Mouse (Mus musculus) testis, postnatal 14 days (tissue): Measurements from ENCODE around the gene Ccdc155.
A peak's percentile ranks its signal among the peaks of the same experiment; 100 is the strongest.
"Not testable (repeated sequence)": the region's sequence is repeated elsewhere in the genome, so short reads cannot be mapped to it uniquely, and the experiment has no call there.

Experiments
- DNase-seq: peaks from one replicate; pipeline ENCODE4 v3.0.0; 2021; ENCODE audit warnings: low spot score

Gene Ccdc155

DNA sequence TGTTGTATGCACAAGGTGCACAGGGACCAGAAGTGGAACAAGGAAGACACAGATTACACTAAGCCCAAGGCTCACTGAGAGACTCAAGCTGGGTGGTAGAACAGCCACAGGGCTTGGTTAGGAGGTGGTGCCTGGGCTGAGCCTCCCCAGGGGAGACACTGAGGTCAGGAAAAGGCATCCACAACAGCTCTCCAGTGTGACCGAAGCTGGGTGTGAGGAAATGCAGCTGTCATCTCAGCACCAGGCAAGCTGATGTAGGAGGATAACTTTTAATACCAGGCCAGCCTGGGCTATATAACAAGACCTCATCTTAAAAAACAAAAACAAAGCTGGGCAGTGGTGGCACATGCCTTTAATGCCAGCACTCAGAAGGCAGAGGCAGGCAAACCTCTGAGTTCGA, 13.5 kb downstream of the Ccdc155 start:
- DNase-seq, result no peak

DNA sequence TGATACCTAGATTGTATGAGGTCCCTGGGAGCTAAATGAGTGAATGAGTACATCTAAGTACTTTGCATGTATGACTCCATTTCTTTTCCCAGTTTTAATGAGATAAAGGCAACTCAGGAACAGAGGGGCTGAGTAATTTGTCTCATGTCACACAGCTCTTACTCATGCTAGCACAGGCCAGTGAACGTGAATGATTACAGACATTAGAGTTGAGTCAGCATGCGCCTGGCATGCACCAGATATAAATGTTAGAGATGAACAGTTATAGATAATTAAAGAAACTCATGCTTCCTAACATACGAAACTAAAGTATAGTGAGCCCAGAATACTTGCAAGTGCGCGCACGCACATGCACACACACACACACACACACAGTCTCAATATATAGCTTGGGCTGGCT, 14.5 kb downstream of the Ccdc155 start:
- DNase-seq, result no peak

DNA sequence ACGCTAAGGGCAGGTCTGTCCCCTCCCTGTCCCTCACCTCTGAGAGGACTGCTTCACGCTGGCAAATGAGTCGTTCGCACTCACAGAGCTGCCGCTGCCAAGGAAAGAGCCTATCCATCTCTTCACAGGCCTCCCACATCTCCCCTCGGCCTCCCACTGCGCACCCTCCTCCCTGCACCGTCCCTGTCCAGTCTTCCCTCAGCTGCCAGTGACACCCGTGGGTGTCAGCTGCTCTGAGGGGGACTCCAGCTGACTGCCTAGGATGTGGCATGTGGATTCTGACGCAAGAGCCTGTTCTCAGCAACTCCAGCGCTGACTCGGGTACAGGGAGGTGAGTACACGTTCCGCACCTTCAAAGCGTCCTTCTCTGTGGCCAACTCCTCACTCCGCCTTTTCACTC, 15.1 kb downstream of the Ccdc155 start:
- no peak for DNase-seq

DNA sequence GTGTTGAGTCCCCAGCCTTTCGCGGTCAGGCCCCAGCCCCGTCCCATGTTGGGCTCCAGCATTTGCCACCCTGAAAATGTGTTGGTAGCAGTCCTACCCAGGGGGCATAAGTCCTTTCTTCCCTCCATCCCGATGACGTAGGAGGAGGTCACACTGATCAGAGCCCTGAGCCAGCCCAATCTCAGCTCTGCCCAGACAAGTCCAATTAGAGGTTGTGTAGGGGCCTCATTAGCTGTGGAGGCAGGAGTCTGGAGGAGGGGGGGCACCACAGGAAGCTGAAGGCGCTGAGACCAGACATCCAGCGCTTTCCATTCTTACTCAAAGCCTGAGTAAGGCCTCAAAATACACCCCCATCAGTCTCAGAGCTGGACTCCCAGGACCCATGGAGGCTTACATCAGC, 18.8 kb downstream of the Ccdc155 start:
- DNase-seq, result no peak

DNA sequence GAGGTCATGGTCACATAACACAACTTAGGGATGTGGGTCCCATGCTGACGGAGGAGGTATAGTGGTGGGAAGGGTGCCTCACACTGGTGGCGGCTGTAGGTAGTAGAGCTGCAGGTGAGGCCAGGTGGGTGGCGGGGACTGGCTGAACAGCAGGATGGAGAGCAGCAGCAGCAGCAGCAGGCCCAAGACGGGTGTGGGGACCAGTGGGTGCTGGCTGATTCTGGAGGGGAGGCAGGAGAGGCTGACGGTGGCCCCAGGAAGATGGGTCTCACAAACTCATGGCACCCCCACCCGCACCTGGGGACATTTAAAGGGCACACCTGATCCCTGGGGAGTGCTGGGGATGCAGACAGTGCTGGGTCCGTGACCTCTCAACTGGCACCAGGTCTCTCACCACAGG, 21.0 kb downstream of the Ccdc155 start:
- DNase-seq, result no peak

DNA sequence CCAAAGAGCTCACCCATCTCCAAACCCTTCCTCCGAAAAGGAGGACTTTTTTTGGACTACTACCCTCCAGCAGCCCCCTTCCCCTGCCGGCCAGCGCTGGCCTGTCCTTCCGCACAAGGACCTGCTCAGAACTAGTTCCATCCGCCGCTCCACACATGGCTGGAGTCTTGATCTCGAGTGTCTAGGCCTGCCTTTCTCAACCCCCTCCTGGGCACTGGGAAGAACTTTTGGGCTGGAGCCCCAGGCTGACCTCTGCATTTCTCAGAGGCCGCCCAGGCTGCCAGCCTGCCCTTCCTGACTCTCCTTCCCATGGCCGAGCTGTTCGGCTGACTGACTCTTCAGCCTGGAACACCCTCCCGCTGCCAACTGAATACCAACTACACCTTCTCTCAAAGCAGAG, 22.1 kb downstream of the Ccdc155 start:
- no peak for DNase-seq

DNA sequence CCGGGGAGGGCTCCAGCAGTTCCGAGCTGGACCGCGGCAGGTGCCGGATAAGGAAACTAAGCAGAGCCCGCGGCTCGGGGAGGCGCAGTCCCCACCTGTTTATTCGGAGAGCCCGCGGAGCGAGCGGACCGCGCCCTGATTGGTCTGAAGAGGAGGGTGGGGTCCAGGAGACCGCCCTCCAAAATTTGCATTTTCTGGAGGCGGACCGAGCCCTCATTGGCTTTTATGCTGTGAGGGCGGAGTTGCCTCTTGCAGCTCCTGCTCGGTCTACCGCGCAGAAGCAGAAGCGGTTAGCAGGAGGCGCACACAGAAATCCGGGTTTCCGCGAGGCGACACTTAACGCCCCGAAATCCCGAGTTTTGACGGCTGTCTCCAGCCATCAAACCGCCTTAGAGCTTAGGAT, 22.5 kb downstream of the Ccdc155 start:
- DNase-seq, result peak; percentile 91

DNA sequence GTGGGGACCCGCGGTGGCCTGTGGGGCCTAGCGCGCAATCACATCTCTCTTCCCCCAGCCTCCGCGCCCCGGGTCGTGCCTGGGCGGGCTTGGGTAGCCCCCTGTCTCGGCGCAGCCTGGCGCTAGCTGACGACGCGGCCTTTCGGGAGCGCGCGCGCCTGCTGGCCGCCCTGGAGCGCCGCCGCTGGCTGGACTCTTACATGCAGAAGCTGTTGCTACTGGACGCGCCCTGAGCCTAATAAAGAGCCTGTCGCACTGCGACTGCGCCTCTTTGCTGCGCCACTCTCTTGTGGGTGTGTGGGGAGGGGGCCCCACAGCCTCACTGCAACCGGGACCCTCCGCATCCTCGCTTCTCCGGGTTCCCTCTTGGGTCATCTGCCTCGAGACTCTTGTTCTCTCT, 23.2 kb downstream of the Ccdc155 start:
- DNase-seq, result peak; percentile 69

DNA sequence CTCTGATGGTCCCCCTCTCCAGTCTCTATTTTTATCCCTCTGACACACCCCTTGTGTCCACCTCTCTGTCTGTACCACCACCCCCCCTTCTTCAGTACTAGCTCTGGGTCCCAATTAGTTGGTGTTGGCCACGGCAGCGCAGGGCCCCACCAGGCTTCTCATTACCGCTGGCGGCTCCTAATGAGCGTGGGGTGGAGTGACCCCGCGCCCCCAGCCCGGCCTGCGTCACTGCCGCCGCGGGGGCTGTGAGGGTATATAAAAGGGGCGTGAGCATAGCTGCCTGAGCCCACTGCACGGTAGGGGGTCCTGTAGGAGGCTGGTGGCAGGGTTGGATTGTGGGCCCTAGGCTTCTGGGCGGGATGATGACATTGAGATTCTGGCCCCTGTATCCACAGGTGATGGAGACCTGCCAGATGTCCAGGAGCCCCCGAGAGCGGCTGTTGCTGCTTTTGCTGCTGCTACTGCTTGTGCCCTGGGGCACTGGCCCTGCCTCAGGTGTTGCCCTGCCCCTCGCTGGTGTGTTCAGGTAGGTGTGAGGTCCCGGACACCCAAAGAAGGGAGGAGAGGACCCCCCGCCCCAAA, 23.7 kb downstream of the Ccdc155 start, which contains the start of gene Pth2:
Pth2 (plus strand) TSS at position 100 of the 582 bp plus-strand sequence.
- no peak for DNase-seq

DNA sequence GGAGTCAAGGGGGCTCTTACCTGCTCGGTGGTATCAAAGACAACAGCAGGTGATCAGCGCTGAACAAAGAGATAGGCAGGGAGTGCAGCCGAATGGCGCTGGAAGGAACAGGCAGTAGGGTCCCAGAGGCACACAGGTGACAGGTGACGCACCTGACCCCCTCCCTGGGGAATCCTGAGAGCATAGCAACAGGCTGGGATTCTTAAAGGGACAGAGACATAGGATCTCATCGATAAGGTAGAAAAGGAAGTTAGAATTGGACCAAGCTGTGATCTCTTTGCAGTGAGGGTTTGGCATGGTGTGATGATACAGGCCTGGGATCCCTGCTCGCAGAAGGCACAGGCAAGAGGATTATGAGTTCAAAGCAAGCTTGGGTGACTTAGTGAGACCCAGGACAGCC, 25.2 kb downstream of the Ccdc155 start, which contains the start of gene Gfy:
Gfy (minus strand) TSS at position 101 of the 400 bp plus-strand sequence.
- DNase-seq, result no peak

DNA sequence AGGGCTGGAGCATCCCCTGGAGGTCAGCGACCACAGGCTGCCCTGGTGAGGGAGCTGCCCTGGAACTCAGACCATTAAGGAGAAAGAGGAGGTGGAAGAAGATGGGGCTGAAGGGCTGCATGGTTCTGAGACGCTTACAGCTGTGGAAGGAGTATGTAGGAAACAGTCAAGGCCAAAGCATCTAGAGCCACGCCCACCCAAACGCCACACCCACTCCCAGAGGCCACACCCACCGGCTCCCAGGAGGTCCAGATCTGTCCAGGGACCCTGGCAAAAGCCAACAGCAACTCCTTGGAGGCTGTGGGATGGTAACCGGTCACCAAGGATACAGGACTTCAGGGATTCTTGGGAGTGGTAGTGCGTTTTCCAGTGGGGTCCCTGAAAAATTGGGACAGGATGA, 26.1 kb downstream of the Ccdc155 start:
- DNase-seq, result no peak

DNA sequence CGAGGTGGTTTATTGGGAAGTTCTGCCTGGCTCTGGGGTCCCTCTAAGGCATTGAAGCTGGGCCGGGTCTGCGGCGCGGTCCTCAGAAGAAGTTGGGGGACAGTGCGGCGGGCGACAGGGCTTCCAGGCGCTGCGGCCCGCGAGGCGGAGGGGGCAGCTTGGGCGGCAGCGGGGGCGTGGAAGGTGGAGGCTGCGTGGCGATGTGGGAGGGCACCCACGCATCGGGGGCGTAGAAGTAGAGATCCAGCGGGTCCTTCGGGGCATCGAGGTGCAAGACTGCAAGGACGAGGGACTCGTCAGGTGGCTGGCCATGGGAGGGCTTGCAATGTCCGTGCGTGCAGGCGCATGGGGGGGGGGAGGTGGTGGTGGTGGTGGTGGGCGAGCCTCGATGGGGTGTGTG, 28.3 kb downstream of the Ccdc155 start:
- no peak for DNase-seq

DNA sequence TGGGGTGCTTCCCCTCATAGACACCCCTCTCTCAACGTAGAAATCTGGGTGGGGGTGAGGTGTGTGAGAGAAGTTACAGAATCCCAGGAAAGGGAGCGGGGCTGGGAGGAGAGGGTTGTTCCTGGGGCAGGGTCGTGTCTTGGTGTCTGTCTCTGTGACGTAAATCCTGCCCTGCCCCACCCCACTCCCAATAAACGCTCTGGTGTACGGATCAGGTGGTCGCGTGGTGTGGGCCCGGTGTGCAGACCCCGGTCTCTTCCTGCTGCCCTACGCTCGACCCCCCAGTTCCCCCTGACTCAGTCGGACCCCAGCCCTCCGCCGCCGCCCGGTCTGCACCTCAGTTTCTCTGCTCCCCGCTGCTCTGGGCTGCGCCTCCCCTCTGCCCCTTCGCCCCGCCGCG, 28.8 kb downstream of the Ccdc155 start:
- DNase-seq, result no peak

DNA sequence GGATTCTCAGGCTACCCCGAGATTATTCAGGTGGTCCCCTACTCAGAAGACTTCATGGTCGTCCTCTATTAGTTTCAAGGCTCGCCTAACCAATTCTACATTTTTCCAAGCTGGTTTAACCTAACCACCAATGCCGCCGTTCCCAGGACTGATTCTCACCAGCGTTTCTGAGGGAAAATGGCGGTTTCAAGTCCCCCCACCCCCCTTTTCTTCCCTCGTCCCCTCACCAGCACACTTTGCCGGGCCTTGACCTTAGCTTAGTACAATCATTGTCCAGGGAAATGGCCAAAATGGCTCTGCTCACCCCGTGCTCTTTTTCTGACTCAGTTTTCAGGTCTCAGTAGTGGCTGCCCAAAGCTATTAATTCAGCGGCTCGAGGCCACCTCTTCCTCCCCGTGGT, 29.3 kb downstream of the Ccdc155 start:
- DNase-seq, result no peak

DNA sequence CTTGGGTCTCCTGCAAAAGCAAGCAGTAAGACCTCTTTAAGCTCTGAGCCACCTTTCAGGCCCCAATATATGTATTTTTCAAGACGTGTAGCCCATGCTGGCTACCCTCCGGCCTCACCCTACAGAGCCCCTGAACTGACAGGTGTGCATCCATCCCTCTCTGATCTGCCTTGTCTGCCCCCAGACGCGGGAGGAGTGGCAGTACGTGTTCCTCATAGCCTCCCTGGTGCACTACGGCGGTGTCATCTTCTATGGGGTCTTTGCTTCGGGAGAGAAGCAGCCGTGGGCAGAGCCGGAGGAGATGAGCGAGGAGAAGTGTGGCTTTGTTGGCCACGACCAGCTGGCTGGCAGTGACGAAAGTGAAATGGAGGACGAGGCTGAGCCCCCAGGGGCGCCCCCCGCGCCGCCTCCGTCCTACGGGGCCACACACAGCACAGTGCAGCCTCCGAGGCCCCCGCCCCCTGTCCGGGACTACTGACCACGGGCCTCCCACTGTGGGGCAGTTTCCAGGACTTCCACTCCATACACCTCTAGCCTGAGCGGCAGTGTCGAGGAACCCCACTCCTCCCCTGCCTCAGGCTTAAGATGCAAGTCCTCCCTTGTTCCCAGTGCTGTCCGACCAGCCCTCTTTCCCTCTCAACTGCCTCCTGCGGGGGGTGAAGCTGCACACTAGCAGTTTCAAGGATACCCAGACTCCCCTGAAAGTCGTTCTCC, 30.0 kb downstream of the Ccdc155 start:
- DNase-seq, result peak; percentile 77

DNA sequence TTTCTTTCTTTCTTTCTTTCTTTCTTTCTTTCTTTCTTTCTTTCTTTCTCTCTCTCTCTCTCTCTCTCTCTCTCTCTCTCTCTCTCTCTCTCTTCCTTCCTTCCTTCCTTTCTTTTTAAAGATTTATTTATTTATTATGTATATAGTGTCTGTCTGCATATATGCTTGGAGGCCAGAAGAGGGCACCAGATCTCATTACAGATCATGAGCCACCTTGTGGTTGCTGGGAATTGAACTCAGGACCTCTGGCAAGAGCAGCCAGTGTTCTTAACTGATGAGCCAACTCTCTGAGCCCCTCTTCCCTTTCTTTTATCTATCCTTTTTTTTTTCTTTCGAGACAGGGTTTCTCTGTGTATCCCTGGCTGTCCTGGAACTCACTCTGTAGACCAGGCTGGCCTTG, 30.9 kb downstream of the Ccdc155 start:
- DNase-seq, result not testable (repeated sequence)

DNA sequence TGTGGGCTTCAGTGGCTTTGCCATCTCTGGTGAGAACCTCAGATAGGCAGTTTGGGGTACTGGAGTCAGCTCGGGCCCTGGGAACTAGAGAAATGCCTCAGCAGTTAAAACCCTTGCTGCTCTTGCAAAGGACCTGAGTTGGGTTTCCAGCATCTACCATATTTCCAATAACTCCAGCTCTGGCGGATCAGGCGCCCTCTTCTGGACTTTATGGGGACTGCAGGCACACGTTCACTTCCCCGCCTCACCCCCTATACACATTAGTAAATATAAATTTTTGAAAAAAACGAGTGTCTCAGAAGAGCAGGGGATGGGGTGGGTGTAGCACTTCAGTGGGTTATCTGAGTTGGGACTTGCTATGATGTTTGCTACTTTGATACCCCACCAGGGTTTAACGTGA, 31.7 kb downstream of the Ccdc155 start:
- DNase-seq, result no peak

DNA sequence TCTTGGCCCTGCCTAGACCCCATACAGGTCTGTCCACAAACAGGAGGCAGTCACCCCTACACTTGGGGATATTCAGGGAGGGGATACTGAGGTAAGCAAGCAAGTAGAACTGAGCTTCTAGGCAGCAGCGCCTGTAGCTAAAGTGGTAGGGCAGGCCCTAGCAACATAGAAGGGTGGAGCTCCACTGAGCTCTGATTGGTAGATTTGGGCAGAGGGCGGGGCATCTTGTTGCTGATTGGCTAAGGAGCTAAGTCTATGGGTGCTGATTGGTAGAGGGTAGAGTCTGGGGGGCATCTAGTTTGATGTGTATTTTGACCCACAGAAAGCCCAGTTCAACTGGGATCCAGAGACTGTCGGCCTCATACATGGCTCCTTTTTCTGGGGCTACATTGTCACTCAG, 35.2 kb downstream of the Ccdc155 start:
- no peak for DNase-seq

DNA sequence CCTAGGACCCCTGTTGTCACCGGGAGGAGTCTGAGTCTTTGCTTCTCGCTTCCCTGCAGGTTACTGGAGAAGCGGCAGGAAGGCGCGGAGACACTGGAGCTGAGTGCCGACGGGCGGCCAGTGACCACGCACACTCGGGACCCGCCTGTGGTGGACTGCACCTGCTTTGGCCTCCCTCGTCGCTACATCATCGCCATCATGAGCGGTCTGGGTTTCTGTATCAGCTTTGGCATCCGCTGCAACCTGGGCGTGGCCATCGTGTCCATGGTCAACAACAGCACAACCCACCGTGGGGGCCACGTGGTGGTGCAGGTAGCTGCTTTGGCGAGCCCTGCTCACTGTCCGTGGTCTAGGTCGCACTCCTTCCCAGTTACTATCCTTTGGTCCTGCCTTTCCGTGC, 36.0 kb downstream of the Ccdc155 start:
- no peak for DNase-seq

DNA sequence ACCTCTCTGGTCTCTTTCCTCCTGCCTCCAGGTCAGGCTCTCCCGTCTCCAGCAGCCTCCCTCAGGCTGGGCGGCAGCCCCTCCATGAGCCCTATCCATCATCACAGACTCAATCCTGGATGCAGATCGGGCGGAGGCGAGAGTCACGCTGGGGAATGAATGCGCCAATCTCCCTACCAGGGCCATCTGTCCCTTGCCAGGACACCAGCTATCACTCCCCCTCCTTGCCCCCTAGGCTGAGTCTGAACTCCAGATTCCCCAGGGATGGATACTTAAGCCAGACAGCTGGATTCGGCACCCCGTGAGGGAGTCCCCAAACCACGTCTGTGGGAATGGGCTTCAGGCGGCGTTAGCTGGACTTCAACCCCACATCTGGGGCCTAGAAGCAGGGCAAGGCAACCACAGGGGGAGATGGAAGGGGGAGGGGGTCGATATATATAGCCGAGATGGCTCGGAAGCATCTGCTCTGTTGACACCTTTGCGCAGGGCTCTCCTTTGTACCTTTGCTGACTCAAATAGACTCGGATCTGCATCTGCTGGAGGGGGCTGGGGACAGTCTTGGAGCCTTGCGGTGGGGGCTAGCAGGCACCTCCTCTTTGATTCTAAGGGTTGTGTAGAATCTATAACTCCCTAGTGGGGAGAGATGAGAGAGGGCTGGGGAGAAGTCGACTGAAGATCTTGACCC, 36.8 kb downstream of the Ccdc155 start:
- no peak for DNase-seq

DNA sequence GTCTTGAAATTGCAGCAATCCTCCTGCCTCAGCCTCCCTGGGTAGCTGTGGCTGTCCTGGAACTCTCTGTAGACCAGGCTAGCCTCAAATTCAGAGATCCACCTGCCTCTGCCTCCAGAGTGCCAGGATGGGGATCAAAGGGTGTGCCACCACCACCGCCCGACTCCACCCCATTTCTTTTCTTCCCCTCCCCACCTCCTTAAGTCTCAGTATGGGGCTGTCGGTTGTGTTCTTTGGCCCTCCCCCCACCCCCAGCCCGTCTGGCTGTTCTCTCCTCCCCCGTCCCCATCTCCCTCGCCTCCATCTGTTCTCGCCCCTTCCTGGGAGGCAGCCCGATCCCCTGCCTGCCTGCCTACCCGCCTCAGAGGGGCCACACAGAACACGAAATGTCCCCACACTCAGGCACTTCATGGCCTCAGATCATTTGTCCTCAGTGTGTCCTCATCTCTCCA, 37.7 kb downstream of the Ccdc155 start:
- DNase-seq, result no peak

DNA sequence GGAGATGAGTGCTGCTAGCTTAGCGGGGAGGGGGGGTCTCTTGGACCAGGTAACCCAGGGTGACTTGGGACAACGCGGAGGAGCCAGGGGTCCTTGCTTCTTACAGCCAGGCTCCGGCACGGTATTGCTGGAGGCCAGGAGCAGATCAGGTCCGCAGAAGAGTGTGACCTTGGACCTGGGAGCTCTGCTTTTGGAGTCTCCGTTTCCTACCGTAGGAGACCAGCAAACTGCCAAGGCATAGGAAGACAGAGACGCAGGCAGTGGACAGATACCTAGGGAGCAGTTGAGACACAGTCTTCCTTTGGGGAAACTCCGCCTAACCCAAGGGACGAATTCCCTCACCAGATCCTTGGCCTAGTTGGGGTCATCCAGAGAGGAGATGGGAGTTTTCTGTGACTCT, 39.0 kb downstream of the Ccdc155 start:
- DNase-seq, result no peak

DNA sequence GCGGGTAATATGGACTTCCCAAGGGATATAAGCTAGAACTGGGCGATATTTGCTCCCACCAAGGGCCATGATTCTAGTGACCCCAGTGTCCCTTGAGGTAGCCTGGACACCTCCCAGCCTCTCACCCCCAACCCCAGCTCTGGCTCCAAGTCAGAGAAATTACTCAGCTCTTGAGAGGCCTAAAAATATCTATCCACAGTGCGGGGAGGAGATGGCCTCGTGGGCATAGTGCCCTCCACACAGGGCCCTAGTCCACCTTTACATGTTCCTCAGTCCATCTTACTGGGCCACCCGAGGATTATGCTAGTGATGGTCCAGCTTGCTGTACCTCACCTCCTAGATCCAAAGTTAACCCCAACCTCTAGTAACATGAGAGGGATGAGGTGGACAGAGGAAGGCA, 39.9 kb downstream of the Ccdc155 start:
- DNase-seq, result no peak
